Mouse (Mus musculus) midbrain, embryonic 16.5 days (tissue): ENCODE measurements around the gene Polr2l. TPM values are rescaled to one million over a fixed set of nuclear protein-coding genes. Genes with fewer than 3 reads are reported as not detected.
A peak's percentile ranks its signal among the peaks of the same experiment; 100 is the strongest.
"Not testable (repeated sequence)": the region's sequence is repeated elsewhere in the genome, so short reads cannot be mapped to it uniquely, and the experiment has no call there.

Source experiments
- ATAC-seq: fragments of 200-750 bp; cut with Nextera tagmentation; 2 replicates; pipeline ENCODE4 v1.8.0; 2017; ENCODE audit warnings: moderate TSS enrichment
- H3K27ac ChIP-seq: fragments of 300-500 bp; sonication (generic); 2 replicates; pipeline ENCODE4 v1.5.1; 2014; ENCODE audit warnings: mild to moderate bottlenecking, low read length, mixed read lengths
- H3K27me3 ChIP-seq: fragments of 300-500 bp; sonication (generic); 2 replicates; pipeline ENCODE4 v1.6.1; 2014; ENCODE audit warnings: low read depth, low read length, mixed read lengths; ENCODE audit not compliant: control insufficient read depth, insufficient read depth
- H3K36me3 ChIP-seq: fragments of 300-500 bp; sonication (generic); 2 replicates; pipeline ENCODE4 v1.6.1; 2014; ENCODE audit warnings: mild to moderate bottlenecking, low read length, moderate library complexity, mixed read lengths; ENCODE audit not compliant: control insufficient read depth, insufficient read depth
- H3K4me1 ChIP-seq: fragments of 300-500 bp; sonication (generic); 2 replicates; pipeline ENCODE4 v1.6.1; 2014; ENCODE audit warnings: mild to moderate bottlenecking, low read length, mixed read lengths; ENCODE audit not compliant: control insufficient read depth, insufficient read depth
- H3K4me2 ChIP-seq: fragments of 300-500 bp; sonication (generic); 2 replicates; pipeline ENCODE4 v1.6.1; 2014; ENCODE audit warnings: mild to moderate bottlenecking, low read length, mixed read lengths
- H3K4me3 ChIP-seq: fragments of 300-500 bp; sonication (generic); 2 replicates; pipeline ENCODE4 v1.5.1; 2014; ENCODE audit warnings: low read depth, mild to moderate bottlenecking, low read length, moderate library complexity, mixed read lengths
- H3K9ac ChIP-seq: fragments of 300-500 bp; sonication (generic); 2 replicates; pipeline ENCODE4 v1.6.1; 2014; ENCODE audit warnings: low read depth, low read length, mixed read lengths
- H3K9me3 ChIP-seq: fragments of 300-500 bp; sonication (generic); replicated peaks from 2 replicates; pipeline ENCODE4 v1.6.1; 2014; ENCODE audit warnings: mild to moderate bottlenecking, low read length, mixed read lengths; ENCODE audit not compliant: control insufficient read depth, poor library complexity, severe bottlenecking
- WGBS: fragments of 180-500 bp; shearing (Covaris S2); extraction: QIAGEN DNeasy Blood & Tissue Kit; methylation state at CpG from one replicate; pipeline ENCODE4 v1.1.7; 2014; 5-methylcytosine and 5-hydroxymethylcytosine counted together
- polyA plus RNA-seq: library from polyadenylated mRNA; unstranded; fragments of >200 nt; fragmentation: Nextera tagmentation; extraction: Ambion mirVana; gene quantifications from 2 replicates; pipeline ENCODE4 v1.2.1, GENCODE M21; 2015

Polr2l gene
- polyA plus RNA-seq, 1 experiment from 2014 or later, result 74.0 TPM

GRCm38 (mm10) chr7:141455610-141456314, 19.2 kb downstream of the Polr2l start:
- 3% methylated on average over 23 of the region's 23 CpGs for WGBS
- peak overlapping the region; percentile 78 for H3K9ac ChIP-seq
- H3K9me3 ChIP-seq, result no peaks in the 10 kb centered on the region
- H3K27ac ChIP-seq, result peak overlapping the region; percentile 65
- peaks cover 9% of the 10 kb centered on the region for H3K27me3 ChIP-seq
- peak overlapping the region; percentile 76 for H3K4me3 ChIP-seq
- ATAC-seq, result peak; percentile 25
- peaks cover 16% of the 10 kb centered on the region for H3K36me3 ChIP-seq
- H3K4me2 ChIP-seq, result peak overlapping the region; percentile 74
- peaks cover 10% of the 10 kb centered on the region for H3K4me1 ChIP-seq

- Histone ChIP-seq H3K4me3 (peak within 1 kb of the TSS; percentile 76), H3K4me2 (peak within 1 kb of the TSS; percentile 74), H3K36me3 (peaks cover 17% of the 10 kb centered on the region), H3K9ac (peak within 1 kb of the TSS; percentile 78), H3K9me3 (no peaks in the 10 kb centered on the region), H3K4me1 (peaks cover 10% of the 10 kb centered on the region), H3K27me3 (peaks cover 2% of the 10 kb centered on the region), H3K27ac (peak within 1 kb of the TSS; percentile 65)
- WGBS, result under 1% methylated on average over 40 of the region's 45 CpGs
- peak; percentile 79 for ATAC-seq
Observed at GRCm38 (mm10) chr7:141454967-141455551, 19.9 kb downstream of the Polr2l start, which contains the start of gene Pnpla2. Gene Pnpla2, plus strand, starts transcription at chr7:141455198.

- H3K4me3 ChIP-seq, result no peak overlapping the region
- H3K9ac ChIP-seq, result no peak overlapping the region
- peaks cover 17% of the 10 kb centered on the region for H3K4me1 ChIP-seq
- ATAC-seq, result no peak
- WGBS, result 83% methylated on average over 2 of the region's 2 CpGs
- no peak overlapping the region for H3K27ac ChIP-seq
- peaks cover 16% of the 10 kb centered on the region for H3K36me3 ChIP-seq
- H3K9me3 ChIP-seq, result no peaks in the 10 kb centered on the region
- H3K27me3 ChIP-seq, result no peaks in the 10 kb centered on the region
- H3K4me2 ChIP-seq, result no peak overlapping the region
Observed at GRCm38 (mm10) chr7:141453636-141454035, 21.3 kb downstream of the Polr2l start.

GRCm38 (mm10) chr7:141451928-141452327, 23.0 kb downstream of the Polr2l start:
- H3K27me3 ChIP-seq, result no peaks in the 10 kb centered on the region
- H3K9me3 ChIP-seq, result no peaks in the 10 kb centered on the region
- no peak overlapping the region for H3K4me2 ChIP-seq
- no peak for ATAC-seq
- H3K9ac ChIP-seq, result no peak overlapping the region
- no peak overlapping the region for H3K4me3 ChIP-seq
- H3K27ac ChIP-seq, result no peak overlapping the region
- H3K4me1 ChIP-seq, result peaks cover 23% of the 10 kb centered on the region
- peaks cover 14% of the 10 kb centered on the region; the same call in 1 of the 2 replicates for H3K36me3 ChIP-seq

GRCm38 (mm10) chr7:141447110-141447991, 27.6 kb downstream of the Polr2l start, which contains the start of gene Rplp2:
Gene Rplp2, plus strand, starts transcription at chr7:141447370.
- WGBS, result under 1% methylated on average over 63 of the region's 63 CpGs
- H3K4me2 ChIP-seq, result peak within 1 kb of the TSS; percentile 68
- H3K4me3 ChIP-seq, result peak within 1 kb of the TSS; percentile 87
- no peaks in the 10 kb centered on the region for H3K27me3 ChIP-seq
- H3K9me3 ChIP-seq, result no peaks in the 10 kb centered on the region
- peak within 1 kb of the TSS; percentile 85 for H3K9ac ChIP-seq
- peaks cover 14% of the 10 kb centered on the region; the same call in 1 of the 2 replicates for H3K36me3 ChIP-seq
- peaks cover 13% of the 10 kb centered on the region for H3K4me1 ChIP-seq
- H3K27ac ChIP-seq, result peak within 1 kb of the TSS; percentile 97
- ATAC-seq, result peak; percentile 95

- peak overlapping the region; percentile 60 for H3K4me2 ChIP-seq
- H3K4me3 ChIP-seq, result not testable (repeated sequence)
Observed at GRCm38 (mm10) chr7:141446374-141446773, 28.6 kb downstream of the Polr2l start.

GRCm38 (mm10) chr7:141443828-141444237, 31.1 kb downstream of the Polr2l start, which contains the start of gene Pidd1:
Gene Pidd1, minus strand, starts transcription at chr7:141444025.
- H3K27me3 ChIP-seq, result no peaks in the 10 kb centered on the region
- no peak within 1 kb of the TSS for H3K27ac ChIP-seq
- no peak for ATAC-seq
- H3K4me2 ChIP-seq, result peak within 1 kb of the TSS; percentile 50
- peaks cover 7% of the 10 kb centered on the region for H3K4me1 ChIP-seq
- under 1% methylated on average over 25 of the region's 25 CpGs for WGBS
- no peaks in the 10 kb centered on the region; the same call in 1 of the 2 replicates for H3K36me3 ChIP-seq
- H3K9ac ChIP-seq, result peak within 1 kb of the TSS; percentile 50
- H3K9me3 ChIP-seq, result no peaks in the 10 kb centered on the region
- H3K4me3 ChIP-seq, result peak within 1 kb of the TSS; percentile 32

More at GRCm38 (mm10) chr7:141446374-141446773, 28.6 kb downstream of the Polr2l start:
- not testable (repeated sequence) for H3K9me3 ChIP-seq, ATAC-seq, H3K36me3 ChIP-seq, H3K27me3 ChIP-seq, H3K27ac ChIP-seq, H3K9ac ChIP-seq
- peaks cover 13% of the 10 kb centered on the region for H3K4me1 ChIP-seq
- 73% methylated on average over 3 of the region's 3 CpGs for WGBS

- no peaks in the 10 kb centered on the region for H3K36me3 ChIP-seq
- WGBS, result 30% methylated on average over 12 of the region's 12 CpGs
- H3K4me3 ChIP-seq, result peak overlapping the region; percentile 32
- no peak overlapping the region for H3K27ac ChIP-seq
- no peaks in the 10 kb centered on the region for H3K27me3 ChIP-seq
- peak overlapping the region; percentile 50 for H3K4me2 ChIP-seq
- H3K9ac ChIP-seq, result peak overlapping the region; percentile 50
- no peak for ATAC-seq
- H3K4me1 ChIP-seq, result peaks cover 2% of the 10 kb centered on the region
- H3K9me3 ChIP-seq, result no peaks in the 10 kb centered on the region
Observed at GRCm38 (mm10) chr7:141443081-141443821, 31.7 kb downstream of the Polr2l start.
